Mouse (Mus musculus) CH12.LX (cell line): Measurements from ENCODE around the gene Zbtb34. TPM values are rescaled to one million over a fixed set of nuclear protein-coding genes. Genes with fewer than 3 reads are reported as not detected.

ENCODE experiments used
- DNase-seq: peaks from one replicate; pipeline ENCODE4 v3.0.0-alpha.2; 2013; ENCODE audit errors: extremely low read depth
- H3K27ac ChIP-seq: 2 replicates; pipeline ENCODE4 v1.5.1; 2012; ENCODE audit warnings: low read depth, mild to moderate bottlenecking, control low read depth, moderate library complexity; ENCODE audit not compliant: insufficient read depth
- H3K27me3 ChIP-seq: replicated peaks from 2 replicates; pipeline ENCODE3; 2012; ENCODE audit warnings: inconsistent platforms
- H3K36me3 ChIP-seq, 2 experiments: replicated peaks in 1 of 2; 2 replicates each; pipeline versions ENCODE3 to v1.6.1; 2012; ENCODE audit warnings: inconsistent platforms in 1 of 2, low read length in 1 of 2, mild to moderate bottlenecking in 1 of 2, mixed read lengths in 1 of 2, moderate library complexity in 1 of 2; ENCODE audit not compliant: control insufficient read depth in 1 of 2, insufficient read depth in 1 of 2
- H3K4me1 ChIP-seq, 2 experiments: 2 replicates each; pipeline ENCODE4 v1.6.1; 2012; ENCODE audit warnings: inconsistent platforms in 1 of 2, moderate library complexity in 1 of 2; ENCODE audit not compliant: insufficient read depth in 2 of 2, control insufficient read depth in 1 of 2
- H3K4me2 ChIP-seq: 2 replicates; pipeline ENCODE4 v1.6.1; 2012; ENCODE audit warnings: low read depth, mild to moderate bottlenecking, control low read depth; ENCODE audit not compliant: poor library complexity, insufficient read depth, severe bottlenecking
- H3K4me3 ChIP-seq, 3 experiments: fragments of 150-350 bp in 1 of 3; sonication (generic) in 1 of 3; replicated peaks in 1 of 3; 2 replicates each; pipeline versions ENCODE3 to v1.5.1; 2011 to 2012; ENCODE audit warnings: low read depth in 2 of 3, low read length in 2 of 3, mild to moderate bottlenecking in 2 of 3, moderate library complexity in 2 of 3, control low read depth in 1 of 3, improper control_type of control experiment in 1 of 3, inconsistent platforms in 1 of 3, mixed read lengths in 1 of 3; ENCODE audit not compliant: poor library complexity in 1 of 3
- H3K79me2 ChIP-seq: replicated peaks from 2 replicates; pipeline ENCODE4 v1.6.1; 2012; ENCODE audit warnings: mild to moderate bottlenecking, moderate library complexity; ENCODE audit not compliant: control insufficient read depth, poor library complexity, insufficient read depth, severe bottlenecking; ENCODE audit errors: extremely low read depth
- H3K9ac ChIP-seq: 2 replicates; pipeline ENCODE4 v1.6.1; 2012; ENCODE audit warnings: low read depth, mild to moderate bottlenecking, control low read depth, moderate library complexity; ENCODE audit not compliant: insufficient read depth
- H3K9me3 ChIP-seq: replicated peaks from 2 replicates; pipeline ENCODE3; 2012; ENCODE audit warnings: low read length, inconsistent platforms, mixed read lengths
- BHLHE40 ChIP-seq: IDR thresholded peaks from 2 replicates; pipeline ENCODE4 v1.6.1; 2011; ENCODE audit warnings: mild to moderate bottlenecking, low read depth, low read length, improper control_type of control experiment
- CHD2 ChIP-seq: IDR thresholded peaks from 2 replicates; pipeline ENCODE4 v1.6.1; 2011; ENCODE audit warnings: low read length, improper control_type of control experiment
- ELF1 ChIP-seq: IDR thresholded peaks from 2 replicates; pipeline ENCODE4 v1.6.1; 2014; ENCODE audit warnings: low read depth, mild to moderate bottlenecking, inconsistent platforms, low read length, improper control_type of control experiment
- ETS1 ChIP-seq: conservative IDR thresholded peaks from 2 replicates; pipeline ENCODE4 v1.6.1; 2012; ENCODE audit warnings: low read depth, mild to moderate bottlenecking, inconsistent platforms, low read length, improper control_type of control experiment, moderate library complexity
- GABPA ChIP-seq: IDR thresholded peaks from 2 replicates; pipeline ENCODE4 v1.6.1; 2012; ENCODE audit warnings: low read depth, low read length, improper control_type of control experiment, inconsistent platforms; ENCODE audit not compliant: insufficient replicate concordance
- JUN ChIP-seq: IDR thresholded peaks from 2 replicates; pipeline ENCODE4 v1.6.1; 2011; ENCODE audit warnings: low read depth, mild to moderate bottlenecking, low read length, improper control_type of control experiment, moderate library complexity; ENCODE audit not compliant: insufficient read depth
- JUND ChIP-seq: conservative IDR thresholded peaks from 2 replicates; pipeline ENCODE4 v1.6.1; 2011; ENCODE audit warnings: low read depth, low read length, improper control_type of control experiment
- KAT2A ChIP-seq: IDR thresholded peaks from 2 replicates; pipeline ENCODE4 v1.6.1; 2012; ENCODE audit warnings: low read length, improper control_type of control experiment, inconsistent platforms; ENCODE audit not compliant: insufficient replicate concordance
- MAX ChIP-seq: IDR thresholded peaks from 2 replicates; pipeline ENCODE4 v1.6.1; 2011; ENCODE audit warnings: low read length, improper control_type of control experiment
- MAZ ChIP-seq: IDR thresholded peaks from 2 replicates; pipeline ENCODE4 v1.6.1; 2012; ENCODE audit warnings: low read depth, mild to moderate bottlenecking, inconsistent platforms, low read length, improper control_type of control experiment, moderate library complexity
- MEF2A ChIP-seq: IDR thresholded peaks from 2 replicates; pipeline ENCODE4 v1.6.1; 2014; ENCODE audit warnings: low read depth, mild to moderate bottlenecking, inconsistent platforms, low read length, improper control_type of control experiment, borderline replicate concordance
- NELFE ChIP-seq: IDR thresholded peaks from 2 replicates; pipeline ENCODE4 v1.6.1; 2011; ENCODE audit warnings: low read depth, low read length, improper control_type of control experiment
- PAX5 ChIP-seq: IDR thresholded peaks from 2 replicates; pipeline ENCODE4 v1.6.1; 2012; ENCODE audit warnings: low read length, inconsistent platforms, mixed read lengths
- POLR2A ChIP-seq: IDR thresholded peaks from 2 replicates; pipeline ENCODE4 v1.6.1; 2011; ENCODE audit warnings: low read depth, mild to moderate bottlenecking, improper control_type of control experiment, low read length
- UBTF ChIP-seq: IDR thresholded peaks from 2 replicates; pipeline ENCODE4 v1.6.1; 2012; ENCODE audit warnings: low read depth, mild to moderate bottlenecking, inconsistent platforms, low read length, improper control_type of control experiment, moderate library complexity
- USF1 ChIP-seq: IDR thresholded peaks from 2 replicates; pipeline ENCODE4 v1.6.1; 2014; ENCODE audit warnings: low read depth, mild to moderate bottlenecking, inconsistent platforms, low read length, improper control_type of control experiment
- ZMIZ1 ChIP-seq: IDR thresholded peaks from 2 replicates; pipeline ENCODE4 v1.6.1; 2012; ENCODE audit warnings: low read depth, mild to moderate bottlenecking, inconsistent platforms, low read length, improper control_type of control experiment
- ZNF384 ChIP-seq: IDR thresholded peaks from 2 replicates; pipeline ENCODE4 v1.6.1; 2012; ENCODE audit warnings: low read depth, low read length, improper control_type of control experiment, inconsistent platforms
- dilution Hi-C: fragments of 300-500 bp; cut with MboI; formaldehyde crosslinking; loops from 2 replicates; pipeline ENCODE4 v1.14.3; 2020; ENCODE audit warnings: low sequenced_read_pairs; ENCODE audit not compliant: extremely low pct_unique_long_range_greater_than_20kb, extremely low pct_ligation_motif_present
- in situ Hi-C: fragments of 300-500 bp; cut with MboI; formaldehyde crosslinking; loops from 3 replicates; pipeline ENCODE4 v1.14.3; 2019; ENCODE audit warnings: low sequenced_read_pairs, low pct_ligation_motif_present, low pct_unique_long_range_greater_than_20kb, mixed read lengths
- polyA plus RNA-seq: library from polyadenylated mRNA; unstranded; fragments of >175 nt; gene quantifications from 2 replicates; pipeline ENCODE4 v1.2.1, GENCODE M21; 2012; ENCODE audit warnings: low read depth; ENCODE audit not compliant: insufficient read length
- total RNA-seq, 2 experiments: library from RNA; depleted of rRNA; stranded (reverse); fragments of 300-350 nt in 1 of 2; fragments of >200 nt in 1 of 2; gene quantifications; 2 replicates each; pipeline ENCODE4 v1.2.3; 2012 to 2014

The Zbtb34 gene
- total and polyA plus RNA-seq, 3 experiments: 3.4 to 5.8 (median 5.0) TPM

- H3K4me2 ChIP-seq: no peak overlapping the region
- peaks cover 4 to 7% of the 10 kb centered on the region in 2 experiments; a peak in 1 of 4 replicates for H3K4me1 ChIP-seq
- H3K36me3 ChIP-seq: no peaks in the 10 kb centered on the region
- H3K4me3 ChIP-seq: no peak overlapping the region
- in situ Hi-C loops: no loop called here
- no peaks in the 10 kb centered on the region for H3K79me2 ChIP-seq
- H3K9me3 ChIP-seq: no peaks in the 10 kb centered on the region
- H3K27ac ChIP-seq: no peak overlapping the region
- H3K9ac ChIP-seq: no peak overlapping the region
- no peak for DNase-seq
- H3K27me3 ChIP-seq: no peaks in the 10 kb centered on the region
- dilution Hi-C loops: no loop called here
- TF ChIP-seq USF1 (no peak), KAT2A (no peak), MAX (no peak), ZMIZ1 (no peak), MEF2A (no peak), CHD2 (no peak), UBTF (no peak), BHLHE40 (no peak), PAX5 (no peak), GABPA (no peak), NELFE (no peak), ELF1 (no peak), ETS1 (no peak), JUND (no peak), POLR2A (no peak), ZNF384 (no peak), JUN (no peak)
Observed at GRCm38 (mm10) chr2:33395053-33395452, 36.1 kb downstream of the Zbtb34 start.

DNA sequence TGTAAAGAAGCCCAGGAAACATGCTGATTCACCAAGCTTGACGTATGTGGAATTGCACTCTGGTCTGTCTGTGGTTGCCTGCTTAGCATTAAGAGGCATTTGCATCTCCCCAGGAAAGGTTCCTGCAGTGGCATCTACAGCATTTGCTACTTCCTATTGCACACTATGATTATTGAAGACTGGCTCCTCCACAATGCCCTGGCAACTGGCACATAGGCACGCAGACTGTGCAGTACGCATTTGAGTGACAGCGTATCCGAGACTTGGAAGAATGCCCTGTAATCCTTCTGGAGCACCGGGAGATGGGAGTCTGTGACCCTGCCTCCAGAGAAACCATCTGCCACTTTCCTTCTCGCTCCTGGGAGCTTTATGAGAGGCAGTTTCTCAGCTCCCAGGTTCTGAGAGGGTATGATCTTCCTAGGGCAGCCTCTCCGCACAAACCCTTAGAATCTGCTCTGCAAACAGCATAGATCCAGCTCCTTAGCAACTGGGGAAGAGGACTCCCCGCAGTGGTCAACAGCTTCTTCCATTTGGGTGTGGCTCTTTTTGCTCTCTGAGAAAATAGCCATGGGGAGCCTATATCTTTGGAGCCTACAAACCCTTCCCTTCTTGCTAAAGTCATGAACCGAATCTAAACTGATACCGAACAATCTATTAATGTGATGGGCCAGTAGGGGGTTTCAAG is 37.0 kb downstream of the Zbtb34 start:
- Histone ChIP-seq H3K27ac (no peak overlapping the region), H3K4me1 (peaks cover 4 to 7% of the 10 kb centered on the region in 2 experiments; a peak in 1 of 4 replicates), H3K9me3 (no peaks in the 10 kb centered on the region), H3K9ac (no peak overlapping the region), H3K27me3 (no peaks in the 10 kb centered on the region), H3K79me2 (no peaks in the 10 kb centered on the region), H3K4me3 (no peak overlapping the region), H3K36me3 (no peaks in the 10 kb centered on the region), H3K4me2 (no peak overlapping the region)
- in situ Hi-C loops (no loop called here), dilution Hi-C loops (no loop called here)
- no peak for TF ChIP-seq ZMIZ1
- no peak for TF ChIP-seq PAX5
- no peak for TF ChIP-seq MAZ
- no peak for DNase-seq
